Mouse (Mus musculus) urinary bladder, postnatal 25 days (tissue): ENCODE measurements around the gene Plaur.

Experiments used
- DNase-seq: peaks from one replicate; pipeline ENCODE4 v3.0.0; 2022; ENCODE audit warnings: low spot score

Gene Plaur

DNA sequence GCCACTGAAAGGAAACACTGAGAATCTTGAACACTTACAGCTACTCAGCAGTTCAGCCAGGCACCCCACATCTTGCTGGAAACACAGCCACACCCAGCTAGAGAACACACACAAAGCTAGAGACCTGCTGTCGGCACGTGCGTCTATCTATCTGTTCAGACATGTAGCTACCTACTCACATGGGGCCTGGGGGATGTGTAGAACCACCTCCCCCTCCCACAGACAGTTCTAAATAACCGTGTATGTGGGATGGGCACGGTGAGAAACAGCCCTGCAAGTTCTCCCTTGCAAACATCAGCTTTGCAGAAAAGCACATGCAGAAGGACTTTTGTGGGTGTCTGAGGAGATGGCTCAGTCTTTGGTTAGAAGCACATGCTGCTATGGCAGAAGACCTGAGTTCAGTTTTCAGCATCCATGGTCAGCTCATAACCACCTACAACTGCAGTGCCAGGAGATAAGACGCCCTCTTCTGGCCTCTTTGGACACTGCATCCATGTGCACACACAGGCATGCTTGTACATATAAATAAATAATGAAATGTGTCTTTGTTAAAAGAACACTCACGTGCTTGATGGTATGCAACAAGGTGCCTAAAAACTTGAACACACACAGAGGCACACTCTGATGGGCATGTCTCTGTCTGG is 15.5 kb upstream of the Plaur start:
- DNase-seq, result no peak

- no peak for DNase-seq
These were observed 13.3 kb upstream of the Plaur start for GRCm38 (mm10) chr7:24448782-24449517.

- DNase-seq, result no peak
These were observed 11.7 kb upstream of the Plaur start for GRCm38 (mm10) chr7:24450585-24451017.

DNA sequence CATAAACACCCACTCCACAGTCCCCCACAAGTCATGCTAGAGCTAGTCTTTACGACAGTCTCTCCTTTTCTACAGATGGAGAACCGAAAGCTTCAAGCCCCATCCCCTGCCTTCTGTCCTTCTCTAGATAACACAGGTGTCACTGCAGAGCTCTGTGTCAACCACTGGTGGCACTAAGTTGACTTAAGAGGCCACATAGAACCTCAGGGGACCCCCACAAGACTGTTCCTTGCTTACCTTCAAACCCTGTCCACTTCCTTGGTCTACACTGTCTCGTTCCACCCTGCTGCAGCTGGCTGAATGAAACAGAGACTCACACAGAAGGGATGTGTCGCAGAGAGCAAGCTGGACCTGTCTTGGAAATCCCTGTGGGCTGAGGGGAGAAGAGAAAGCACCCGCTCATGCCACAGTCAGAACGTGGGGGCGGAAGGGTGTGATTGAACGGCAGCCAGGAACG is 10.4 kb upstream of the Plaur start, which contains the start of gene Irgc1:
Gene Irgc1, minus strand, starts transcription at position 443 of the 457 bp plus-strand sequence.
- no peak for DNase-seq

- no peak for DNase-seq
These were observed 8.1 kb upstream of the Plaur start for GRCm38 (mm10) chr7:24454199-24454598.

GRCm38 (mm10) chr7:24455726-24456125 is 6.6 kb upstream of the Plaur start:
- DNase-seq, result no peak

DNA sequence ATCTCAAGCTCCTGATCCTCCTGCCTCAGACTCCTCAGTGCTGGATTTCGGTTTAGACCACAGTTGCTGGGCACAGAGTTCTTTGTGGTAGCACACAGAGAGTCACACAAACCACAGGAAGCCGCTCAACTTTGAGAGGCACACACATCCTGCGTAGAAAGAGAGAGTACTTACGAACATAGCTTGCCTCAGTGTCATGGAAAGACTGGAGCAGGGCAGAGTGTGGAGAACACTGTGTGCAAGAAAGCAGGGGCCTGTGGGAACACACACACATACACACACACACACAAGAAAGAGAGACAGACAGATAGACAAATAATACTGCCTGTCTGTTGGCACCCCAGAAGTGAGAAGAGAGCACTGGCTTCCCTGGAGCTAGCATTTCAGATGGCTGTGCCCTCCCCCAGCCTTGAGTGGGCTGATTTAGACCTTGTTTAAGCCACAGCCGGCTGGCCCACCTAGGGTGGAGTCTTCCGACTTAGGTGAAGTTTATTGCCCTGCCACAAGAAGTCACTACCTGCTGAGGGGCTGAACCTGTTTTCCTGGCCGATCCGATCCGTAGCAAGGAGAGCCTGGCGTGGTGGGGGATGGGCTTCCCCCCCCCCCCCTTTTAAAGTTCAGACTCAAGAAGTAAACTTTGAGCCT is 4.4 kb upstream of the Plaur start:
- no peak for DNase-seq

GRCm38 (mm10) chr7:24459440-24459839 is 2.8 kb upstream of the Plaur start:
- DNase-seq, result no peak

DNA sequence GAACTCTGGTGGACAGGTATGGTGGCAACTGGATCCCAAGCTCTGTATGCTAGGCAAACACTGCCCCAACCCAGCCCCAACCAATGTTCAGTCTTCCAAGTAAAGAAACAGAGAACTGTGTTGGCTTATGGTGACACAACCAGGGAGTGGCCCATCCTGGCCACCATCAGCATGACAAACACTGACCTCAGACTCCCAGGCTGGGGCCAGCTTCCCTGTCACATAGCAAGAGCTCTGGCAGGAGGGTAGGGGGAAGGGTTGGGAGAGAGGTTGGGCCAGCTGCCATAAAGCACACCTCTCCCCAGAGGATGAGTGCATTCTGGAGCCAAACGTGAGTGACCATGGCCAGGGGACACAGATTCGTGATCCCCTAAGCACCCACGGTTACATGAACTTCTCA is 2.4 kb upstream of the Plaur start:
- DNase-seq, result no peak

DNA sequence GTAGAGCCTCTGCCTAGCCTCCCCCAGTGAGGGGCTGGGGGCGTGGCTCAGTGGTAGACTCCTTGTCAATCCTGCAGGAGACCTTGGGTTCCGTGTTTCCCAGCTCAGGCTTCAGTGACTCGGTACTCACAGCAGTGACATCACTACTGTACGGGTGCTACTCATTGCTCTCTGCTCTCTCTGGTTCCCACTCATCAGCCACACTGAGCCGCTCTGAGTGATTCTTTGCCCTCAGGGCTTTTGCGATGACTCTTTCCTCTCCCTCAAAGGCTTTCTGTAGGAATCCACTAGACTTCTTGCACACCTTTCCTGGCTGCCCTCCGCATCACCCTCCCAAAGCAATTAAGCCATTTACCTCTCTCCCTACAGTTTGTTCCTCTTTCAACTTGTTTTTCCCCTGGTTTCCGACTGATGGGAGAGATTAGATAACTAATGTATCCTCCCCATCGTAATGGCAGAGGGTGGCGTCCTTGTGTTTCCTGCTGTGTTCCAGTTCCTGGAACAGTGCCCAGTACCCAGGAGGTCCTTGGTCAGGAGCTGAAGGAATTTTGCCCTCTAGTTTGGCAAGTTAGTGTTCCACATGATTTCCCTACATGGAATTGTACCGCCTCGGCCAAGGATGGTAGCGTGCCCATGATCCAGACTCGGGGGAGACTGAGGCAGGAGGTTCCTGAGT is 770 bp upstream of the Plaur start:
- DNase-seq, result no peak

DNA sequence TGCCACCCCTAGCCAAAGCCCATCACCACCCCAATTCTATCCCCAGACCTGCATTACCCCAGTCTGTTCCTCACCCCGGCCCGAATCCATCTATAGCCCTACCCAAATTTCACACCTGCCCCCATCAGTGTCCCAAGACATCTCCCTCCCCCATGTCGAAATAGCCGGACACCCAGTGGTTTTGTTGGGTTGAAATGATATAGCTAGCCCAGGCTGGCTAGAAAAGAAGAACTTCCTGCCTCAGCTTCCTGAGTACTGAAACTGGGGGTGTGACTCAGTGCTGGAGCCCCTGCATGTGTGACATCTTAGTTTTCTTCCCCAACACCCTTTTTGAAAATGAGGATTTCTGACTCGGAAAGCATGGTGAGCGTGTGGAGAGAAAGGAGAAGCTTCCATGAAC is 4.6 kb downstream of the Plaur start:
- no peak for DNase-seq

- no peak for DNase-seq
These were observed 5.6 kb downstream of the Plaur start for GRCm38 (mm10) chr7:24467886-24468285.

DNA sequence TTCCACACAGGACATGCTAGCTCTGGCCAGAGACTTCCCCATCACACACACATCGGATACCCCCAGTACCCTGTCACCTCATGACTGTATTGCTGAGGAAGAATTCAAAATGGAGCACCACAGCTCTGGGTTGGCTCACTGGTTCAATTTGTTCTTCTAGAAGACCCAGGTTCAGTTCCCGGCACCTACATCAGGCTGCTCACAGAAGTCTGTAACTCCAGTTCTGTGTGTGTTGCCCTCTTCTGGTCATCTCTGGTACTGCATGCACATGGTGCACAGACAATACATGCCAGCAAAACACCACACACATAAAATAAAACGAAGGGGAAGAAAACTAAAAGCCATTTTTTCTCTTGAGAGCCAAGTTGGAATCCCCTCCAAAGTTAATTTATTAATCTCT is 6.8 kb downstream of the Plaur start:
- DNase-seq, result no peak

- DNase-seq, result no peak
These were observed 8.1 kb downstream of the Plaur start for GRCm38 (mm10) chr7:24470356-24470755.

- no peak for DNase-seq
These were observed 10.2 kb downstream of the Plaur start for GRCm38 (mm10) chr7:24472442-24472841.

DNA sequence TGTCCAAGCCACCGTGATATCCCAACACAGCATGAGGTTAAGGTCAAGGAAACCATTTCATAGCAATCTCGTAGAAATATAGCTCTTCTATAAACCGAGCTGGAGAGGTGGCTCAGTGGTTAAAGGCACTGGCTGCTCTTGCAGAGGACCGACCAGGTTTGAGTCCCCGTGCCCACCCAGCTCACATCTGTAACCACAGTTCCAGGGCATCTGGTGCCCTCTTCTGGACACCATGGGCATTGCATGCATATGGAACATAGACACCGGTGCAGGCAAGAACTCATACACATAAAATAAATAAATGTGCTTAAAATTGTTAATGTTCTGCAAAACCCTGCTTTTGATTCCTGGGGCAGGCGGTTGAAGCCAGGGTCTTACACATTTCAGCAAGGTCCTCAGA is 10.7 kb downstream of the Plaur start:
- DNase-seq, result no peak

DNA sequence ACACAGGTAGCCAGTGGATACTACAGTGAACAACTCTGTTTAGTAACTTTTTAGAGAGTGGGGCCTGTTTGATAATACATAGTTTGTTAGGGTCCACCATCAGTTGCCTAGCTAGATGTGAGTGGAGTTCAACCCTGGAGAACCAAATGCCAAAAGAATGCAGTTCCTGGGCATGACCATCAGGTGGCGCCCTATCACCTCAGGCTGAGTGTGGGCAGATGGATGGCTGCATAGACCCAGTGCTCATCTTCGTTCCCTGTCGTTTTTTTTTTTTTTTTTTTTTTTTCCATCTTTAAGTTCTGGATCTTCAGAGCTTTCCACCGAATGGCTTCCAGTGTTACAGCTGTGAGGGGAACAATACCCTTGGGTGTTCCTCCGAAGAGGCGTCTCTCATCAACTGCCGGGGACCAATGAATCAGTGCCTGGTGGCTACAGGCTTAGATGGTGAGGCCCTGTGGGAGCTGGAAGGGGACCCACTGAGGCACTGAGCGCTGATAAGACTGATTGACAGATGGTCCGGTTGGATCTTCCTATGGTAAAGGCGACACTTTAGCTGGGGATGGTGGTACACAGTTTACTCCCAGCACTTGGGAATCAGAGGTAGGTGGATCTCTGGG is 11.7 kb downstream of the Plaur start:
- DNase-seq, result peak; percentile 50

DNA sequence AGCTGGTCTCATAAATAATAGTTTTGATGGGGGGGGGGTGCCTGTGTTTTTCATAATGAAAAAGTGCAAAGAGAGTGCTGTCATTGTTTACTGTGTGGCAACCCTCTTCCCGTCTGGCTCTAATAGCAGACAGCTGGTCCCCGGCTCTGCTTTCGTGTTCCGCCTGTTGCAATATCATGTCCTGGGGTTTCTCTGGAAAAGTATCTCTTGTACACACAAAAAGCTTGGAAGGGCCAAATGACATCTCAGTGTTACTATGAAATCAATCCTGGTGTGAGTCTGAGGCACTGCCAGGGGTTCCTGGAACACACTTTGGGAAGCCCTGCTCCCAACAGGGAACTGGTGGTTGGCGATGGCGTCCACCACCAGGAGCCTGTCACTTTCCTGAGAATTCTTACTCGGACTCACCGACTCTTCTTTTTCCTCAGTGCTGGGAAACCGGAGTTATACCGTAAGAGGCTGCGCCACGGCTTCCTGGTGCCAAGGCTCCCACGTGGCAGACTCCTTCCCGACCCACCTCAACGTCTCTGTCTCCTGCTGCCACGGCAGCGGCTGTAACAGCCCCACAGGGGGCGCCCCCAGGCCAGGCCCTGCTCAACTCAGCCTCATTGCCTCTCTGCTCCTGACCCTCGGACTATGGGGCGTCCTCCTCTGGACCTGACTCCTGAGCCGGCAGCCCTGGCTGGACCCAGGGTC is 12.7 kb downstream of the Plaur start:
- no peak for DNase-seq

DNA sequence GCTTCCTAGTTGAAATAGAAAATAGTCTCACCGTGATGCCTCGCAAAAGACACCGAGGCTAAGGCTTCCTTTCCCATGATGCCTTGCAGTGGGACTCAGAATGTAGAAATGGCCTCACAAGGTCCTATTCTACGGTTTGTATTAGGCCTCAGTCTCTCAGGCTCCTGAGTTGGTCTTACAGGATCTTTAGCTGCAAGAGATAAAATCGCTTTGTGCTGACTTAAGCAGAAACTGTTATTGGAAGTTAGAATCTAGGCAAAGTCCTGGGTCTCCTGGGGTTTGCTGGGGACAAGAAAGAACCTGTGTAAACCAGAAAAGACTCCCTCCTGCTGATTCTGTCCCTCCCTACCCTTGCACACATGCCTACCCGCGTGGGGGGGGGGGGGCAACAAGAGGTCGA is 14.1 kb downstream of the Plaur start:
- DNase-seq, result no peak

- DNase-seq, result no peak
These were observed 14.6 kb downstream of the Plaur start for GRCm38 (mm10) chr7:24476856-24477255.

- no peak for DNase-seq
These were observed 16.6 kb downstream of the Plaur start for GRCm38 (mm10) chr7:24478911-24479310.

- DNase-seq, result no peak
These were observed 17.4 kb downstream of the Plaur start for GRCm38 (mm10) chr7:24479685-24480084.
